In the genomic region with DNA sequence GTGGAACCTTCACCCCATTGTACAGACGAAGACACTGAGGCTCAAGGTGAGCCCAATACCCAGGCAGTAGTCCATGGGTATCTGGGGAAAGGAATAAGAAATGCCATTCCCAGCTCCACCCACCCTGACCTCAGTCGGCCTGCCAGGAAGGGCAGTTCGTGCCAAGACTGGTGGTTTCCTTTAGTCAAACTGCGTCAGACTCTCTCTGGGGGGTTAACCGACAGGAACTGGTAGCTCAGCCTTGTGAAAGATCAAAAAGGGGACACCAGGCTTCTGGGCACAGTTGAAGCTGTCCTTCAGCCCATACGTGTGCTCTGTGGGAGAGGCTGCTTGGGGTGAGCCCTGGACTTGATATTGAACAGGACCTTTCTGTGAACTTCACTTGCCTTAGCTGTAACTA, we compare ENCODE assay signal across 11 mouse cellular contexts. TPM values are rescaled to one million over a fixed set of nuclear protein-coding genes. Genes with fewer than 3 reads are reported as not detected.
DNase-seq lines count a peak whose midpoint lies in the region; ATAC-seq and TF ChIP-seq lines count a peak whose summit lies in the region.
"Had no signal": no experiment of that assay in that cellular context is flagged by ENCODE, and none has a peak within 500 bp of the region (broad histone marks: within the 10 kb centered on the region; RNA-seq: fewer than 3 reads in every experiment).

No protein-coding gene starts in this region.

- H3K4me3 ChIP-seq in gastrocnemius, adult 2 months: no peak overlapping the region
- no peak overlapping the region for H3K4me3 ChIP-seq in bone marrow, adult 2 months (replicated peaks; ENCODE audit: control insufficient read depth, low read depth, low read length)

- 9% methylated on average over 6 of the region's 6 CpGs for WGBS in bone marrow, adult 2 months

- peaks cover 7% of the 10 kb centered on the region for H3K4me1 ChIP-seq in bone marrow, adult 2 months (ENCODE audit: control insufficient read depth, insufficient read depth, low read length)

- ATAC-seq in megakaryocyte progenitor cell, adult 5-6 weeks (replicated peaks; ENCODE audit: poor library complexity): peak; percentile 90
- ATAC-seq: hindbrain, postnatal 0 days had no signal

- intact Hi-C loops in gastrocnemius, adult 2 months (cut with DNase I): no loop called here

- TF ChIP-seq POLR2A in bone marrow, adult 2 months (IDR thresholded peaks at IDR 0.05; ENCODE audit: borderline replicate concordance, control insufficient read depth, low read depth, low read length): no peak

- peak overlapping the region; percentile 40; the same call in 1 of the 2 replicates for H3K27ac ChIP-seq in gastrocnemius, adult 2 months
- H3K27ac ChIP-seq in bone marrow, adult 2 months (ENCODE audit: control insufficient read depth, insufficient read depth, low read depth, low read length, poor library complexity): peak overlapping the region; percentile 56; the same call in 1 of the 2 replicates
- H3K27ac ChIP-seq: hindbrain, postnatal 0 days had no signal

- no peak for TF ChIP-seq CTCF in gastrocnemius, adult 2 months (IDR thresholded peaks at IDR 0.05)
- TF ChIP-seq CTCF in bone marrow, adult 2 months (IDR thresholded peaks at IDR 0.05; ENCODE audit: control insufficient read depth, insufficient read depth, low read length): no peak

- DNase-seq in gastrocnemius, adult 2 months: no peak
- no peak for DNase-seq in gastrocnemius, postnatal 4 days (ENCODE audit: low spot score in 2 of 2)
- peak; percentile 60 to 71 for DNase-seq in B cell, adult 2 months
- DNase-seq in urinary bladder, adult 18-20 months (ENCODE audit: low spot score in 2 of 2): no peak
- no peak for DNase-seq in cerebellum, postnatal 36 days
- DNase-seq in left cerebral cortex, adult 8-10 months (ENCODE audit: low spot score in 2 of 2): no peak
- DNase-seq: layer of hippocampus, postnatal 36 days; midbrain, embryonic 14.5 days had no signal

RNA-seq across cellular contexts. Expression of a gene that starts 19.1 kb away (rescaled TPM):
- 100 to 1,000 TPM in 1 of 2 experiments, 10 to 100 TPM in 1; 15.4 to 183 TPM for total RNA-seq in gastrocnemius, adult 2 months (2021)
- 10 to 100 TPM; 18.6 to 18.7 TPM for total RNA-seq in gastrocnemius, postnatal 4 days (2021)
- 19.2 and 34.2 TPM in 2 replicates for polyA plus RNA-seq in bone marrow, adult 2 months (2011; ENCODE audit: insufficient read depth, insufficient read length, low replicate concordance, missing spikeins)
- total RNA-seq in megakaryocyte progenitor cell, adult 5-6 weeks (2015): 0.37 and 2.4 TPM in 2 replicates
- 0.41 and 0.42 TPM in 2 replicates for total RNA-seq in megakaryocyte progenitor cell, adult 5-6 weeks (2017)
- 10 to 100 TPM; 35.6 to 58.9 (median 44.0) TPM for total RNA-seq in left cerebral cortex, adult 8-10 months (2022)

RNA-seq across cellular contexts. Expression of a gene that starts 53.2 kb away (rescaled TPM):
- 10 to 100 TPM; 60.4 to 77.5 TPM for total RNA-seq in gastrocnemius, adult 2 months (2021)
- 10 to 100 TPM; 45.0 to 51.3 TPM for total RNA-seq in gastrocnemius, postnatal 4 days (2021)
- polyA plus RNA-seq in bone marrow, adult 2 months (2011; ENCODE audit: insufficient read depth, insufficient read length, low replicate concordance, missing spikeins): 15.4 and 20.5 TPM in 2 replicates
- 21.1 and 23.3 TPM in 2 replicates for total RNA-seq in megakaryocyte progenitor cell, adult 5-6 weeks (2015)
- 19.3 and 20.2 TPM in 2 replicates for total RNA-seq in megakaryocyte progenitor cell, adult 5-6 weeks (2017)
- total RNA-seq in left cerebral cortex, adult 8-10 months (2022): 10 to 100 TPM; 50.8 to 56.3 (median 54.1) TPM

Comparison
In these comparisons a context has a peak if more than half of its experiments do, and no peak if none do; other contexts are left out.
1. DNase-seq: peak in B cell, adult 2 months (2 of 2); none in gastrocnemius, adult 2 months (single experiment), gastrocnemius, postnatal 4 days (0 of 2), urinary bladder, adult 18-20 months (0 of 2), cerebellum, postnatal 36 days (0 of 2) and left cerebral cortex, adult 8-10 months (0 of 2).
2. RNA of a gene that starts 19.1 kb away (total RNA-seq): 15.4 to 183 TPM in gastrocnemius, adult 2 months, 35.6 to 58.9 TPM in left cerebral cortex, adult 8-10 months and 18.6 to 18.7 TPM in gastrocnemius, postnatal 4 days; 0.37 to 2.4 TPM in megakaryocyte progenitor cell, adult 5-6 weeks; every median in the first group is over 4 times any median in the second.